Mouse (Mus musculus): ENCODE results near the gene Reln. TPM values are rescaled to one million over a fixed set of nuclear protein-coding genes. Genes with fewer than 3 reads are reported as not detected.
A peak's percentile ranks its signal among the peaks of the same experiment; 100 is the strongest.

Reln gene
- polyA plus RNA-seq, 1 experiment from 2014 or later = 0.40 TPM

- no peak for DNase-seq (ENCODE audit: low spot score)
These were observed 337.0 kb downstream of the Reln start for GRCm38 (mm10) chr5:22007304-22008059.

- DNase-seq (ENCODE audit: low spot score) = no peak
These were observed 340.6 kb downstream of the Reln start for GRCm38 (mm10) chr5:22003858-22004257.

DNA sequence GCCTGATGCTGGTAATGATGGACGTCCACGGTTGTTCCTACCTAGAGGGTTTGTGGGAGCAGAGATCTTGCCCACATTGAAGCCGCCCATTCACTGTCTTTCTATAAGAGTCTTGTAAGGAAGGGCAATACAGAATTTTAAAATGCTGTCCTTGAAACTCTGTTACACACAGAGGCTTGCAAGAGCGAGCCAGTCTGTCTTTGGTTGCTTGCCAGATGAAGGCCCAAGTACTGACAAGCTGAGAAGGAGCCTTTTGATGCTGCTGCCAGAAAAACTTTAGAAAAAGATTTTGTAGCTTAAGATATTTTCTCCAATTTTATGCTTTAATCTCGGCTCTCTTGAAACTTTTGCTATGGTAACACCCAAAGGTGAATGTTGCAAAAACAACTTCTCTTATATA, 356.8 kb downstream of the Reln start:
- no peak for DNase-seq (ENCODE audit: low spot score)

DNA sequence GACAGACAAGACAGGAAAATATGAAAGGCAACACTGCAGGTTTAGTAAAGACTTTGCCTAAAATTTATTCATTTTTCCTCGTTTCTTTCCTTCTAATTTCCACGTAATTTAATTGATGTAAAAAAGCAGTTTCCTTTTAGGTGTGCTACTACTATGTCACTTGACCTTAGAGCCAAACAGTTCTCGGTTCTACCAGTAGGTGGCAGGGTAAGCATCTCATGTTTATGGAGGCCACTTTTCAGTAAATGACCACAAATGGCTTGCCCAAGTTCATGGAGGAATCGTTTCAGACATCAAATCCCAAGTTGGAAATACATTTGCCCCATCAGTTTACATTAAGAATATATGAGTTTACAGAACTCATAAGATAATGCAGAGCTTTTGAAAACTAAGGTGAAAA, 358.2 kb downstream of the Reln start:
- DNase-seq (ENCODE audit: low spot score) = peak; percentile 8

GRCm38 (mm10) chr5:21983021-21983667, 361.4 kb downstream of the Reln start:
- DNase-seq (ENCODE audit: low spot score) = no peak

- DNase-seq (ENCODE audit: low spot score) = no peak
These were observed 363.3 kb downstream of the Reln start for GRCm38 (mm10) chr5:21981216-21981615.

GRCm38 (mm10) chr5:21980544-21980943, 364.0 kb downstream of the Reln start:
- no peak for DNase-seq (ENCODE audit: low spot score)

- no peak for DNase-seq (ENCODE audit: low spot score)
These were observed 371.1 kb downstream of the Reln start for GRCm38 (mm10) chr5:21973266-21974010.

DNA sequence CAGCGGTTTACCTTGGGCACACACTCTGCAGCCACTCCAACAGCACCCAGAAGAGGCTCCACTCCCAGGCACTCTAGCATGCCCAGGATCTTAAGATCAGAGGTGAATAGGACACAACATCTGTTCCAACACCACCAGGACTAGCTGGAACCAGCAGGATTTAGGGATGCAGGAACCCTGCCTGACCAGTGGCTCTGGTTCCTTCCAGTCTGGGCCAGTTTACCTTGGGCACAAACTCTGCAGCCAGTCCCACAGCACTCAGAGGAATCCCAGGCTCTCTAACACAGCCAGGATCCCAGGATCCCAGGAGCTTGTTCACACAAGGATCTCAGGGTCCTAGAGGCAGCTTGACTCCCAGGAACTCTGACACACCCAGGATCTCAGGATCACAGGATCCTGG, 382.7 kb downstream of the Reln start:
- DNase-seq (ENCODE audit: low spot score) = no peak

DNA sequence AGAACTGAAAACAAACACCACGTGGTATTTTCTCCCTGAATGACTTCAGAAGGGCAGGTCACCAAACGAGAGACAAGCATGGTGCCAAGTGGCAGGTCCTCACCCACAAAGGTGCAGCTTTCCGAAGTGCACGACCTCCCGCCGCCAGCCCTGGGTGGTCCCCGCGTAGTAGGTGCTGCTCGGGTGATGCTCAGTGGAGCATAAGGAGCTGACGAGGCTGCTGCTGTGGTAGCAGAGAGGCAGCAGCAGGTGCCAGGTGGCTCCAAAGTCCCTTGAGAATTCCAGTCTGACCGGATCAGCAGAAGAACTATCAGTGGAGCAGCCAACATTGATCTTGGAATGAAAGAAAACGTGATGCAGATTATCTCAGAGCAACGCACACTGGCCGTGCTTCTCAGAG, 384.4 kb downstream of the Reln start:
- DNase-seq (ENCODE audit: low spot score) = no peak

GRCm38 (mm10) chr5:21957586-21957985, 386.9 kb downstream of the Reln start:
- no peak for DNase-seq (ENCODE audit: low spot score)

DNA sequence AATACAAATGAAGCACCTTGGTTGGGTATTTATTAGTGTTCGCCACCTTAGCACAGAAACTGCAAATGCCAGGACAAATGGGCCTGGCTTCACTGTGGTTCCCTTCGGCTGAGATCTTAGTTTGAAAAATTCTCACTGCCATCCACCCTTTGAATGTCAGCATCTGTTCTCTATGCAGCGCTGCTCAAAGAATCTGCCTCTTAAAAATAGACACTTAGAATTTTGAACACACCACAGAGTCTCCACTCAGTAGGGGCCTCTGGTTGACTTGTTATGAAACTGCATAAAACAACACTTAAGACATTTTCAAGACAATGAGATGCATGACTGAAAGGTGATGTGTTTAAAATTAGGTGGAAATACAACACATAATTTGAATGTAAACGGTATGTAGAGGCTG, 387.4 kb downstream of the Reln start:
- no peak for DNase-seq (ENCODE audit: low spot score)

- DNase-seq (ENCODE audit: low spot score) = no peak
These were observed 395.0 kb downstream of the Reln start for GRCm38 (mm10) chr5:21949507-21949897.

GRCm38 (mm10) chr5:21948736-21949506, 395.6 kb downstream of the Reln start:
- DNase-seq (ENCODE audit: low spot score) = no peak

- no peak for DNase-seq (ENCODE audit: low spot score)
These were observed 396.7 kb downstream of the Reln start for GRCm38 (mm10) chr5:21947610-21948381.

- DNase-seq (ENCODE audit: low spot score) = no peak
These were observed 399.9 kb downstream of the Reln start for GRCm38 (mm10) chr5:21944579-21944978.

- DNase-seq (ENCODE audit: low spot score) = no peak
These were observed 405.1 kb downstream of the Reln start for GRCm38 (mm10) chr5:21939405-21939804.

- no peak for DNase-seq (ENCODE audit: low spot score)
These were observed 406.4 kb downstream of the Reln start for GRCm38 (mm10) chr5:21938138-21938537.

GRCm38 (mm10) chr5:21936627-21937026, 407.9 kb downstream of the Reln start:
- no peak for DNase-seq (ENCODE audit: low spot score)

- DNase-seq (ENCODE audit: low spot score) = no peak
These were observed 408.4 kb downstream of the Reln start for GRCm38 (mm10) chr5:21936096-21936495.
